Mouse (Mus musculus) liver, embryonic 14.5 days (tissue): ENCODE results near the gene Kbtbd3.

Experiments
- CTCF ChIP-seq: IDR thresholded peaks from 2 replicates; pipeline ENCODE4 v1.5.1; 2016; ENCODE audit warnings: antibody characterized with exemption, low read depth, control low read depth
- EP300 ChIP-seq: IDR thresholded peaks from 2 replicates; pipeline ENCODE4 v1.6.1; 2016; ENCODE audit warnings: antibody characterized with exemption, low read depth

DNA sequence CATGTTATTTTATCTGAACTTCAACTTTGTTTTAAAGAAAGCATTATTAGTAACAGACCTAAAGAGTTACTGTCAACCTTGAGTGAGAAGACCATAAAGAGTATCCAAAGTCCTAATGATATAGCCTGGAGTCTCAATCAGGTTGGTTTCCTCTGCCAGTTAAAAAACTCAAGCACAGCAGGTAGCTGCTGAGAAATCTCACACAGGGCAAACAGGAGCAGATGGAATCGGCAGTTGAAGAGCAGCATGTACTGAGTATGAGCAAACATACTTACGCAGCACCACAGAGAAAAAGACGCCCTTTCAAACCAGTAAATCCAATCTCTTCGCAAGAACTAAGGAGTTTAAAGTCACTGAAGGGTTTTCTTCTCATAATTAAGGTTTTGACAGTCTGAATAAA, 4.3 kb downstream of the Kbtbd3 start:
- TF ChIP-seq CTCF: no peak
- TF ChIP-seq EP300: no peak
